ENCODE assay signal across 20 mouse cellular contexts in the genomic region with DNA sequence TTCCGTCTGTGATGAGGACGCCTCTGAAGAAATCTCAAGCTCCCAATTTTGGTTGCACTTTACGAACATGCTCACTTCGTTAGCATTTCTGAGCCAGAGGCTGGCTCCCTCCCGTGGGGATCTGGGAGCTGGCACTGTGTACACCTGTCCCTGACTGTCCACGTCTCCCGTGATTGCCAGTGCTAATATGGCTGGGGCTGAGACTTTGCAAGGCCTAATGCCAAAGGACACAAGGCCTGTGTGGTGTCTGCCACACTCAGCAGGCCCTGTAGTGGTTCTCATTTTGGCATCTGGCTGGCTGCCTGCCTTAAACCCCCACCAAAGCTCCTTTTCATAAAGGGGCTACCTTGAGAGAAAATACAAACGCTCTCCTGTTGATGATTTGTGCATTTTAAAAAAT. TPM values are rescaled to one million over a fixed set of nuclear protein-coding genes. Genes with fewer than 3 reads are reported as not detected.
"Had no signal": no experiment of that assay in that cellular context is flagged by ENCODE, and none has a peak within 500 bp of the region (broad histone marks: within the 10 kb centered on the region; RNA-seq: fewer than 3 reads in every experiment).

No protein-coding gene starts in this region.

- H3K27ac ChIP-seq: kidney, postnatal 0 days; limb, embryonic 12.5 days; limb, embryonic 15.5 days; liver, embryonic 12.5 days; neural tube, embryonic 13.5 days; stomach, postnatal 0 days had no signal

- H3K4me1 ChIP-seq: neural tube, embryonic 13.5 days had no signal

- DNase-seq: kidney, adult 2 months; kidney, postnatal 25 days; left cerebral cortex, postnatal 4 days; lung, adult 2 months; lung, postnatal 14 days; midbrain, embryonic 14.5 days; right cerebral cortex, postnatal 14 days; right cerebral cortex, postnatal 4 days; thymus, adult 2 months; thymus, postnatal 14 days; thymus, postnatal 4 days had no signal

- H3K9me3 ChIP-seq: limb, embryonic 12.5 days; limb, embryonic 15.5 days; liver, embryonic 12.5 days; neural tube, embryonic 13.5 days had no signal

- H3K4me3 ChIP-seq: limb, embryonic 12.5 days; limb, embryonic 15.5 days; liver, embryonic 12.5 days; neural tube, embryonic 13.5 days had no signal

- H3K4me2 ChIP-seq: limb, embryonic 12.5 days; limb, embryonic 15.5 days; liver, embryonic 12.5 days; midbrain, embryonic 11.5 days; neural tube, embryonic 13.5 days had no signal

- H3K9ac ChIP-seq: limb, embryonic 12.5 days; limb, embryonic 15.5 days; liver, embryonic 12.5 days; neural tube, embryonic 13.5 days had no signal

- H3K27me3 ChIP-seq: limb, embryonic 12.5 days; limb, embryonic 15.5 days; liver, embryonic 12.5 days; neural tube, embryonic 13.5 days had no signal

- ATAC-seq: liver, embryonic 12.5 days had no signal

RNA-seq across cellular contexts. Expression of gene Lyve1, which starts 52.0 kb away (rescaled TPM):
- total RNA-seq: megakaryocyte-erythroid progenitor cell, adult 5-6 weeks; neutrophil, adult 5-6 weeks had no signal
